Mouse (Mus musculus): ENCODE results near the gene Il23r. TPM values are rescaled to one million over a fixed set of nuclear protein-coding genes. Genes with fewer than 3 reads are reported as not detected.

Il23r gene
- polyA plus RNA-seq, 1 experiment from 2014 or later = not detected

GRCm38 (mm10) chr6:67413378-67413777 lies 78.3 kb downstream of the Il23r start:
- no peaks in the 10 kb centered on the region for H3K27me3 ChIP-seq (ENCODE audit: control insufficient read depth, insufficient read depth, low read length)
- WGBS = 85% methylated on average over 2 of the region's 2 CpGs
- no peak for DNase-seq (ENCODE audit: low spot score)
- no peak for ATAC-seq (ENCODE audit: insufficient read depth, low FRiP score, low TSS enrichment)
- H3K27ac ChIP-seq (ENCODE audit: low read depth, low read length) = no peak overlapping the region
- no peaks in the 10 kb centered on the region for H3K9me3 ChIP-seq (ENCODE audit: control insufficient read depth, low read length)
- no peaks in the 10 kb centered on the region for H3K4me1 ChIP-seq (ENCODE audit: control insufficient read depth, insufficient read depth, low read length)
- no peaks in the 10 kb centered on the region for H3K36me3 ChIP-seq (ENCODE audit: control insufficient read depth, insufficient read depth, low read length)
- no peak overlapping the region for H3K4me2 ChIP-seq (ENCODE audit: low read depth)
- no peak overlapping the region for H3K9ac ChIP-seq (ENCODE audit: low read length)
- H3K4me3 ChIP-seq (ENCODE audit: low read depth, low read length) = no peak overlapping the region

DNA sequence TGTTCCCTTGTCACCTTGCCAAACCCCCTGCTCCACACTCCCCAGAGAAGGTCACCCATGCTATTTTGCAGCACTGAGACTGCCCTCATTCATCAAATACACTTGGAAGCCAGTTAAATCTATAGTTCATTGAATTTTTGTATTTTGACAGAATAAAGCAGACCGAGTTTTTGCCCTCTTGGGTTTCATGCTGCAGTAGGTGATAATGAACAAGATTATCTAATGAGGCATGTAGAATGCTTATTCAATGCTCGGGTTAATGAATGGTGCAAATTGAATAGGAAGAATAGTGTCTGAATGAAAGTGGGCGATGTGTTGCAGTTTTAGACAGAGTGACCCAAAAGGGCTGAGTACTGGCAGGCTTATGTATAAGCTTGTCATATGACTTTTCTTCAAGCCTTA lies 86.4 kb downstream of the Il23r start:
- Histone ChIP-seq H3K27me3 (ENCODE audit: control insufficient read depth, insufficient read depth, low read length) (no peaks in the 10 kb centered on the region), H3K36me3 (ENCODE audit: control insufficient read depth, insufficient read depth, low read length) (no peaks in the 10 kb centered on the region), H3K4me3 (ENCODE audit: low read depth, low read length) (no peak overlapping the region), H3K9me3 (ENCODE audit: control insufficient read depth, low read length) (no peaks in the 10 kb centered on the region), H3K9ac (ENCODE audit: low read length) (no peak overlapping the region), H3K4me2 (ENCODE audit: low read depth) (no peak overlapping the region), H3K4me1 (ENCODE audit: control insufficient read depth, insufficient read depth, low read length) (no peaks in the 10 kb centered on the region), H3K27ac (ENCODE audit: low read depth, low read length) (no peak overlapping the region)
- WGBS = 49% methylated on average over 3 of the region's 3 CpGs
- DNase-seq (ENCODE audit: low spot score) = no peak
- ATAC-seq (ENCODE audit: insufficient read depth, low FRiP score, low TSS enrichment) = no peak

GRCm38 (mm10) chr6:67399551-67399950 lies 92.1 kb downstream of the Il23r start:
- Histone ChIP-seq H3K9me3 (ENCODE audit: control insufficient read depth, low read length) (no peaks in the 10 kb centered on the region), H3K4me1 (ENCODE audit: control insufficient read depth, insufficient read depth, low read length) (no peaks in the 10 kb centered on the region), H3K4me3 (ENCODE audit: low read depth, low read length) (no peak overlapping the region), H3K4me2 (ENCODE audit: low read depth) (no peak overlapping the region), H3K27me3 (ENCODE audit: control insufficient read depth, insufficient read depth, low read length) (no peaks in the 10 kb centered on the region), H3K27ac (ENCODE audit: low read depth, low read length) (no peak overlapping the region), H3K36me3 (ENCODE audit: control insufficient read depth, insufficient read depth, low read length) (no peaks in the 10 kb centered on the region), H3K9ac (ENCODE audit: low read length) (no peak overlapping the region)
- DNase-seq (ENCODE audit: low spot score) = no peak
- WGBS = 84% methylated on average over 5 of the region's 5 CpGs
- ATAC-seq (ENCODE audit: insufficient read depth, low FRiP score, low TSS enrichment) = no peak

- Histone ChIP-seq H3K27me3 (ENCODE audit: control insufficient read depth, insufficient read depth, low read length) (peaks cover 9% of the 10 kb centered on the region), H3K4me2 (ENCODE audit: low read depth) (peak within 1 kb of the TSS; percentile 58), H3K9me3 (ENCODE audit: control insufficient read depth, low read length) (no peaks in the 10 kb centered on the region), H3K4me3 (ENCODE audit: low read depth, low read length) (no peak within 1 kb of the TSS; the same call in 1 of the 2 replicates), H3K4me1 (ENCODE audit: control insufficient read depth, insufficient read depth, low read length) (no peaks in the 10 kb centered on the region), H3K9ac (ENCODE audit: low read length) (no peak within 1 kb of the TSS), H3K27ac (ENCODE audit: low read depth, low read length) (no peak within 1 kb of the TSS), H3K36me3 (ENCODE audit: control insufficient read depth, insufficient read depth, low read length) (no peaks in the 10 kb centered on the region)
- DNase-seq (ENCODE audit: low spot score) (peak; percentile 13), ATAC-seq (ENCODE audit: insufficient read depth, low FRiP score, low TSS enrichment) (no peak)
- WGBS = 3% methylated on average over 26 of the region's 26 CpGs
Measured at GRCm38 (mm10) chr6:67375982-67376391, 115.7 kb downstream of the Il23r start, which contains the start of gene Il12rb2. Gene Il12rb2 (minus strand): TSS chr6:67376188.

Other genes with a start within 250 kb of the Il23r start
- gene Il12rb2, start 115.7 kb downstream of the Il23r start, polyA plus RNA-seq (2014; fragmentation: Nextera tagmentation; extraction: Ambion mirVana) = 0.13 and 0.14 TPM in 2 replicates
- gene Tacstd2, start 43.9 kb upstream of the Il23r start, polyA plus RNA-seq (2014; fragmentation: Nextera tagmentation; extraction: Ambion mirVana) = 5.3 and 6.1 TPM in 2 replicates